Mouse (Mus musculus) lung, postnatal 0 days (tissue): ENCODE measurements at regions not wholly inside any gene's neighbourhood (a gene's known extent, or its start where the extent isn't known, plus 50 kb on each side); places are given as distances from the start of the nearest gene placed in this dataset.

ENCODE experiments used
- CTCF ChIP-seq: IDR thresholded peaks from 2 replicates; pipeline ENCODE4 v1.5.1; 2016; ENCODE audit warnings: antibody characterized with exemption, mild to moderate bottlenecking
- EP300 ChIP-seq: IDR thresholded peaks from 2 replicates; pipeline ENCODE4 v1.6.1; 2016; ENCODE audit warnings: antibody characterized with exemption, mild to moderate bottlenecking, control low read depth

DNA sequence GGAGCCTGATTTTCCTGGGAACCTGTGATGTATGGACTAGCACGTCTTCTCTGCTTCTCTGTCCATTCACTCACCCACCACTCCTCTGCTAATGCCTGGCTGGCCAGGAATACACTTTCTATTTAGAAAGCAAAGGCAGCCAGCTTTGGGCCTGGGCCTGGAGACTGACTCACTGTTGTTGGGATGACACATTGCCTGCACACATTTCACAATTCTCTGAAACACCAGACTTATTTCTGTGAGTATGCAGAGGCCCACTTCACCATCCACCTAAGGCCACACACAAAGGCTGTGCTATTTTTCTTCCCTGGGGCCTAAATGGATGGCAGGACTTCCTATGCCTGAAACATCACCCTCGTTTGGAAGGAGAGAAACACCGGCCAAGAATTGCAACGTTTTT is 199.7 kb upstream of the Klf4 start:
- no peak for TF ChIP-seq CTCF
- no peak for TF ChIP-seq EP300
